Mouse (Mus musculus): ENCODE results near the gene Csrp3. TPM values are rescaled to one million over a fixed set of nuclear protein-coding genes. Genes with fewer than 3 reads are reported as not detected.

Csrp3 gene
- total RNA-seq, 2 experiments from 2014 or later = 68.0 to 312 TPM

DNA sequence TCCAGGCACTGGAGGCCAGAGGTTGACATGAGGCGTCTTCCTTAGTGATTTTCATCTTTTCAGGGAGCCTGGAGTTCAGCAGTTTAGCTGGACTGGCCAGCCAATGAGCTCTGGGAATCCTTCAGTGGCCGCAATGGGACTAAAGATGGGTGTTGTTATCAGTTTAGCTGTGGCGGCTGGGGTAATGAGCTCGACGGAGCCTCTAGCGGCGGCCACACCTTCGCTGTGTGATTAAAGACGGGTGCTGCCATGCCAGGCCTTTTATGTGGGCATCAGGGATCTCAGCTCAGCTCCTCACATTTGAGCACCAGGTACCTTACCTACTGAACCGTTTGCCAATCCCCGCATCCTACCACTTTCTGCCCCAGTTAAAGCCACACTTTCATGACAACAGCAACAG is 23.5 kb upstream of the Csrp3 start:
- intact Hi-C loops (cut with DNase I; ENCODE audit: low total_unique reads) = loop anchor here (5.0 kb wide), 1 partner anchor 44 kb away; no protein-coding TSS in a partner anchor
- no peak for DNase-seq

DNA sequence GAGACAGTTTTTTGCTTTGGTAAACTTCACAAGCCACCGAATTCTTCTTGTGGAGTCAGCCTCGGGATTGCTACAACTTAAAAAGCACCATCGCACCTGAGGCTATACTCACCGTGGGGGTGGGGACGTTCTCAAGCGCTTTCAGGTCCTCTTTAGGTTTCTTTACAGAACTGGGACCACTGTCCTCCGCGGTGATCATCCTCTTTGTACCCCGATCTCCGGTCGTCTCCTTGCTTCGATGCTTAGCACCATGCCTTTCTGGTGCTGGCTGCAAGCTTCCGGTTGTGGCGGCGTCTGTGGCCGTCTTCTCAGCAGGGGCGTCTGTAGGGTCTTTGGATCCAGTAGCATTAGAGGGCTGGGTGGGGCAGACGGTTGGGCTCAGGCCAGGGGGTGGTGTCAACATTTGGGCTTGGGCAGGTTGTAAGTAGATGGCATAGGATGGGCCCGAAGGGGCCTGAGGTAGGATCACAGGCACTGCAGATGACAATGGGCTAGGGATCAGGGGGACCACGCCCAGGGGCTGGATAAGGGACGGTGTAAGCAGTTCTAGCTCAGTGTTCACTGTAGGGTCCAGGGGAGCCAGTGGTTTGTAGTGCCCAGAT is 22.8 kb upstream of the Csrp3 start:
- intact Hi-C loops (cut with DNase I; ENCODE audit: low total_unique reads) = loop anchor here (5.0 kb wide), 1 partner anchor 43 kb away; no protein-coding TSS in a partner anchor
- no peak for DNase-seq

- no peak for DNase-seq
- intact Hi-C loops (cut with DNase I; ENCODE audit: low total_unique reads) = loop anchor here (5.0 kb wide), 1 partner anchor 43 kb away; no protein-coding TSS in a partner anchor
Measured at GRCm38 (mm10) chr7:48870144-48870543, 22.3 kb upstream of the Csrp3 start.

- DNase-seq = no peak
- intact Hi-C loops (cut with DNase I; ENCODE audit: low total_unique reads) = no loop called here
Measured at GRCm38 (mm10) chr7:48867576-48867975, 19.7 kb upstream of the Csrp3 start.

DNA sequence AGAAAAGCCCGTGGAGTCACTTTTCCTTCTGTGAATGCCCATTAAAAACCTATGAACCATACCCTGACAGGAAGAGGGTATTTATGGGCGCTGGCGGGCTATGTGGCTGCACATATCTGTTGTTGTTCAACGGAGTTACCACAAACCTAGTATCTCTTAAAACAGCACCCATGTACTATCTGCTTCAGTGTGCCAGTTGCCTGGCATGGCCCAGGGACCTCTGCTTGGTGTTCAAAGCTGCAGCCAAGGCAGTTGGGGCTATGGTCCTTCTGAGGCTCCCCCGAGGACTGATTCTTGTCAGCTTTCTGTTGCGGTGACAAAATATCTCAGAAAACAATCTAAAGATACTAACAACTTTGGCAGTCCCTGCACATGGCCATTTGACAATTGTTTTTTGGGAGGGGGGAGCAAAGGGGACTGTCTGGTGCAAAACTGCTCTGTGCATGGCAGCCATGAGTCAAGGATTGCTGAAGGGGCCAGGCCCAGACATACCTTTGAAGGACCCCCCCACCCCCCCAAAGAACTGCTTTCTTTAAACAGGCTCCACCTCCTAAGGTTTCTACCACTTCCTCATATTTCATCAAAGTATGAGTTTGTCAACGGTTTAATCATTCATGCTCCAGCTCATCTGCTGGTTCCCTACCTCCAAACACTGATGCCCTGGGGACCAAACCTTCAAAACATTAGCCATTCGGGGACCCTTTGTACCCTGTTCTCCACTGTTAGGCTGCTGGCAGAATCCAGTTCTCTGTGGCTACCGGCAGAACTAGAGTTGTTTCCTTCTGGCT is 17.0 kb upstream of the Csrp3 start:
- DNase-seq = no peak
- intact Hi-C loops (cut with DNase I; ENCODE audit: low total_unique reads) = no loop called here

GRCm38 (mm10) chr7:48864199-48864598 is 16.4 kb upstream of the Csrp3 start:
- DNase-seq = no peak
- intact Hi-C loops (cut with DNase I; ENCODE audit: low total_unique reads) = no loop called here

DNA sequence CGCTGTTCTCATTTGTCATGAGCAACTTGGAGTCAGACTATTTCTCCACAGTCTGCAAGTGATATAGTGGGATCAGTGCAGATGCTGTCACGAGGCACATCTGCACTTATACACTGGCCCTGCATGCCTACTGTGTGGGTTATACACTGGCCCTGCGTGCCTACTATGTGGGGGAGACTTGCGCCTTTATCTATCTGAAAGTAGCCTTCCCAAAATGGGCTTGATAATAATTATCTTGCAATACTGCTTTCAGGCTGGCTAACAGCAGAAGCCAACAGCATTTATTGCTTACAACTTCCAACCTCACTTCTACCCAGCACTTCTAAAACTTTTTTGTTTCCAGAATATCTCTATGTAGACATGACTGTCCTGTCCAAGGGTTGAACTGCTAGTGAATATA is 14.0 kb upstream of the Csrp3 start:
- no peak for DNase-seq
- intact Hi-C loops (cut with DNase I; ENCODE audit: low total_unique reads) = no loop called here

GRCm38 (mm10) chr7:48860948-48861347 is 13.1 kb upstream of the Csrp3 start:
- DNase-seq = no peak
- intact Hi-C loops (cut with DNase I; ENCODE audit: low total_unique reads) = no loop called here

- no peak for DNase-seq
- intact Hi-C loops (cut with DNase I; ENCODE audit: low total_unique reads) = no loop called here
Measured at GRCm38 (mm10) chr7:48859362-48859761, 11.5 kb upstream of the Csrp3 start.

DNA sequence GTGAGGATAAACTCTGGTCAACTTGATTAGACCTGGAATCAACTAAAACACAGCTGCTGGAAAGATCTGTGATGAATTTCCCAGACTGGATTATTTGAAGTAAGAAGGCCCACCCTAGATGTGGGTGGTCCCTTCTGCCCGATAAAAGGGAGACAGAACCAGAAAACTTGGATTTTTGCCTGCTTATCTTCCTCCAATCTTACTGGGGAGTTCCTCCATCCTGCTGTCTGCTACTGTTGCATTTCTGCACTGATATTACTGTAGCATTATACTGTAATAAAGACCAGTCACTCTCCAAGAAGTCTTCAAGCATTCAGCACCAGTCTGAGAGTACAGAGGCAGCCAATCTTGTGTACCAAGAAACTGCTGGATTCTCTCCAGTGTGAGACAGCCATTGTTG is 10.4 kb upstream of the Csrp3 start:
- no peak for DNase-seq
- intact Hi-C loops (cut with DNase I; ENCODE audit: low total_unique reads) = no loop called here

DNA sequence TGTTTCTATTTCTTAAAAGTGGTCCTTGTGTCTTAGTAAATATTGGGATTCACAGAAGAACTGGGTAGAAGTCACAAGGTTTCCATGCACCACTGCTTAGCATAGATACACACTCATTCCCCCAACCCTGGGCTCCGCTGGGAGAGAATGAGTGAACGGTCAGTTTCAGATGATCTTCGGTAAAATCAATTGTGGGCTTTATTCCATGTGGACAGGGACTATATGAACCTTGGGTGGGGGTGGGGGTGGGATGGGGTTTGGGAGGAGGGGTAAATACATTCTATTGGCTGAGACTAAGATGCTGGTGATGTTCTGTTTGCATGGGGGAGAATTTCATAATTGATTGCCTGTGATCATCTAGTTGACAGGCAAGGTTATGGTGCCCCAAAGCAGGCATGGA is 7.6 kb upstream of the Csrp3 start:
- intact Hi-C loops (cut with DNase I; ENCODE audit: low total_unique reads) = no loop called here

DNA sequence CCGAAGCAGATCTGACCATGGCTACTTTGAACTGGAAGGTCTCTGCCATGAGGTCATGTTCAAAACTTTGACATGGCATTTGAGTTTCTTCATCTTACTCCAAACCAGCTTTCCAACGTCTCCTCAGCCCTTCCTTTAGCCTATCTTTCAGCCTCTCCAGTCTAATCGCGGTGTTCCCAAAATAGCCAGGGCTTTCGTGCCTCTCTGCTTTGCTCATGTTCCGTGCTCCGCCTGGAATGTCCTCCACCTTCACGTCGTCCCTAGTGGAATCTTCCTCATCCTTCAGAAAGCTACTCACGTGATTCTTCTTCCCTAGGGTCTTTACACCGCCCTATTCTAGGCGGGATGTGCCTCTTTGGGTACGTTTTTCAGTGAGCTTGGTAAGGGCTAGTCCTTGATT is 5.7 kb upstream of the Csrp3 start:
- no peak for DNase-seq
- intact Hi-C loops (cut with DNase I; ENCODE audit: low total_unique reads) = no loop called here

More for the DNA sequence above, 7.6 kb upstream of the Csrp3 start:
- no peak for DNase-seq

DNA sequence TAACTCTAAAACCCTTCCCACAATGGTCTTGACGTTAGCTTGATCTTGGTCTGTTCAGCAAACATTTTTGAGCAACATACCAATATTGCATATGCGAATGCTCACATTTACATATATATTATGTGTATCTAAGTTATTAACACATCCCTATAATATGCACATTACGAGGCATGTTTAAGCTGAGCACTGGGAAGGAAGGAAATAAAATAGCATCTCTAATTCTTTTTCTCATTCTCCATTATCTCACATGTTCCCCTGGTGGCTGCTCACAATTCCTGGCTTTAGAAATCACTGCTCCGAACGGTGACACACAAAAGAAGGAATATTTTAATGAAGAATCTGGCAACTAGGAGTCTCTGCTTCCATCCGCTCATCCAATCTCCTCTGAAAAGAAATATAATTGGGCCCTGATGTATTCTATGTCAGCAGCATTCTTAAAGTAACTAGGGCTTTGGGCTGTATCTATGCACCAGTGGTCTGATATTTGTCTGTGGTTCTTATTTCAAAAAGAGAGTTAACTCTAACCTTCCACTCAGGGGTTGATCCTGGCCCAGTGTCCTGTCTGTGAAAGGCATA is 3.8 kb upstream of the Csrp3 start:
- DNase-seq = no peak
- intact Hi-C loops (cut with DNase I; ENCODE audit: low total_unique reads) = no loop called here

DNA sequence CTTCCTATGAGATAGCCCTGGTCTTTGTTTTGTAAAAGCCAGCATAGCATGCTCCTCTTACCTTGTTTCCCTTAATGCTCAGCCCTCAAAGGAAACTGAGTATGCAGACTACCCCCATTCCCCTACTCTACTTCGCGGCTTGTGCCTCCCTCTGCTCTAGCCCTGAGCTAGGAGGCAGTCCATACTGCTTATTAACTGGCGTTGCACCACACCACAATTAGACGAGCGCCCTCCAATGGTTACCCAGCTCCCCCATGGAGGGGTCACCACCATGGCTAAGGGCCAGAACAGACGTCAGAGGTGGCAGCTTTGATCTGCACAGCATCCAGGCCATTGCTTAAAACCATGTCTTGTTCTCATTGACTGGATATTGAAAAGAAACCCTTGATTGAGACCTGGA is 1.1 kb downstream of the Csrp3 start:
- intact Hi-C loops (cut with DNase I; ENCODE audit: low total_unique reads) = no loop called here
- DNase-seq = no peak

- intact Hi-C loops (cut with DNase I; ENCODE audit: low total_unique reads) = no loop called here
- no peak for DNase-seq
Measured at GRCm38 (mm10) chr7:48845213-48845973, 2.4 kb downstream of the Csrp3 start.

GRCm38 (mm10) chr7:48843541-48843940 is 4.3 kb downstream of the Csrp3 start:
- intact Hi-C loops (cut with DNase I; ENCODE audit: low total_unique reads) = no loop called here
- no peak for DNase-seq

DNA sequence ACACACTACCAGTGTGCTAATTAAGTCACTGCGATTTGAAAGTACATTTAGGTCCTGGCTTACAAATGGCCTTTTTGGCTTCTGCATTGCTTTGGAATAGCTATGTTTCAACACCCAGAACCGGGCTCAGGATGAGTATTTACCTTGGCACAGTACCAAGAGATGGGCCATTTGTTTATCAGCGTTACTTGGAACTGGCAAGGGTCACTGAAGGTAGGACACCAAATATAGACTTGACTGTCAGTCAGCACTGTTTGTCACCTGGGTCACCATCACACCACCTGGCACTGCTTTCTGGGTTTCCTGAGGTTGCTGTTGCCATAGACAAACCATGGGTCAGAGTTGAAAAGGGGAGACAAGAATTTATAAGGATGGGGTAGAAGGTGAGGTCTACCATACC is 5.5 kb downstream of the Csrp3 start:
- intact Hi-C loops (cut with DNase I; ENCODE audit: low total_unique reads) = no loop called here

GRCm38 (mm10) chr7:48841538-48841937 is 6.3 kb downstream of the Csrp3 start:
- intact Hi-C loops (cut with DNase I; ENCODE audit: low total_unique reads) = no loop called here
- no peak for DNase-seq

More for the DNA sequence above, 5.5 kb downstream of the Csrp3 start:
- DNase-seq = no peak

GRCm38 (mm10) chr7:48840545-48840944 is 7.3 kb downstream of the Csrp3 start:
- no peak for DNase-seq
- intact Hi-C loops (cut with DNase I; ENCODE audit: low total_unique reads) = no loop called here

DNA sequence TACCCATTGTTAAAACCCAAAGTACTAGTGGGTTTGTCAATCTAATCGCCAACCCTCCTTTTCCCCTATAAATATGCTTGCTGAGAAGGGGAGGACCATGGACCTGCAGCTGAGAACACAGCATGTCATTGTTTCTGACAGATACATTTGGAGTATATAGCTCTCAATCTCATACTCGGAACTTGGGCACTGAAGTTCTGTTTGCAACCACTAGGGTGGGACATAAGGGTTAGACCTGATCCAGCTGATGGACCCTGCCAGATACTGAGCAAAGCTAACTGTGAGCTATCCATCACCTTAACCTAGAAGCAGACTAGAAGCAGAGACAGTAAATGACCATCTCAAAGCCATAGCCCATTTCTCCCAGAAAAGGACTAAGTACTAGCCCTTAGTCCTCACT is 9.4 kb downstream of the Csrp3 start:
- no peak for DNase-seq
- intact Hi-C loops (cut with DNase I; ENCODE audit: low total_unique reads) = no loop called here
